Mouse (Mus musculus) ES-E14 (cell line): Measurements from ENCODE around the gene Padi3.

Experiments
- CHD2 ChIP-seq: IDR thresholded peaks from 2 replicates; pipeline ENCODE4 v1.6.1; 2014; ENCODE audit warnings: mild to moderate bottlenecking, low read depth, low read length, inconsistent platforms
- HCFC1 ChIP-seq: IDR thresholded peaks from 2 replicates; pipeline ENCODE4 v1.6.1; 2012; ENCODE audit warnings: low read length, inconsistent platforms, borderline replicate concordance; ENCODE audit not compliant: insufficient read depth
- MAFK ChIP-seq: IDR thresholded peaks from 2 replicates; pipeline ENCODE4 v1.6.1; 2014; ENCODE audit warnings: mild to moderate bottlenecking, low read depth, low read length, inconsistent platforms; ENCODE audit not compliant: insufficient read depth
- ZC3H11A ChIP-seq: IDR thresholded peaks from 2 replicates; pipeline ENCODE4 v1.6.1; 2012; ENCODE audit warnings: low read depth, mild to moderate bottlenecking, inconsistent platforms, low read length, borderline replicate concordance
- ZNF384 ChIP-seq: IDR thresholded peaks from 2 replicates; pipeline ENCODE4 v1.6.1; 2012; ENCODE audit warnings: low read depth, low read length, inconsistent platforms

DNA sequence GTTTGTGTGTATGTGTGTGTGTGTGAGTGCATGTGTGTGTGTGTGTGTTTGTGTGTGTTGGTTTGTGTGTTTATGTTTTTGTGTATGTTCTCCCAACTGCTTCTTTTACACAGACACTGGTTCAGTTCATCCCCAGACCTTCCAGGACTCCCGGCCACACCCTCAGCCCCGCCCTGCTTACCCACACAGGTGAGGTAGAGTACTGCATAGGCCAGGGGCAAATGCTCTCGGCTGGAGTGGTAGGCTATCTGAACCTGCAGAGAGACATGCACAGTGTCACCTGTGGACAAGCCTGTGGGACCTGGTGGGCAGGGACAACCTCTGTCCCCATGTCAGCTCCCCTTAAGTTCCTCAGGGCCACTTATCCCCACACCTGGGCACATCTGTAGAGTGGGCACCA is 9.1 kb downstream of the Padi3 start:
- TF ChIP-seq ZNF384 (no peak), ZC3H11A (no peak), MAFK (no peak), HCFC1 (no peak), CHD2 (no peak)
